Mouse (Mus musculus) skeletal muscle tissue, adult 2 months (tissue): Measurements from ENCODE around the gene Kif16b.

ENCODE experiments used
- DNase-seq: peaks from one replicate; pipeline ENCODE4 v3.0.0-alpha.2; 2012; ENCODE audit warnings: low read depth, low spot score

The Kif16b gene

GRCm38 (mm10) chr2:142735691-142736090 lies 165.6 kb downstream of the Kif16b start:
- no peak for DNase-seq

GRCm38 (mm10) chr2:142734046-142734445 lies 167.3 kb downstream of the Kif16b start:
- DNase-seq = no peak

GRCm38 (mm10) chr2:142732370-142732769 lies 169.0 kb downstream of the Kif16b start:
- DNase-seq = no peak

GRCm38 (mm10) chr2:142731778-142732092 lies 169.6 kb downstream of the Kif16b start:
- peak; percentile 81 for DNase-seq

- no peak for DNase-seq
These were observed 170.1 kb downstream of the Kif16b start for GRCm38 (mm10) chr2:142731016-142731777.

- no peak for DNase-seq
These were observed 176.9 kb downstream of the Kif16b start for GRCm38 (mm10) chr2:142724215-142725001.

- no peak for DNase-seq
These were observed 181.2 kb downstream of the Kif16b start for GRCm38 (mm10) chr2:142720174-142720573.

- no peak for DNase-seq
These were observed 182.3 kb downstream of the Kif16b start for GRCm38 (mm10) chr2:142718998-142719397.

- DNase-seq = no peak
These were observed 183.7 kb downstream of the Kif16b start for GRCm38 (mm10) chr2:142717591-142717990.

- no peak for DNase-seq
These were observed 185.4 kb downstream of the Kif16b start for GRCm38 (mm10) chr2:142715912-142716260.

GRCm38 (mm10) chr2:142715186-142715911 lies 186.0 kb downstream of the Kif16b start:
- DNase-seq = no peak

GRCm38 (mm10) chr2:142712727-142713126 lies 188.6 kb downstream of the Kif16b start:
- DNase-seq = no peak

- DNase-seq = no peak
These were observed 192.0 kb downstream of the Kif16b start for GRCm38 (mm10) chr2:142709326-142709725.

GRCm38 (mm10) chr2:142700689-142701088 lies 200.6 kb downstream of the Kif16b start:
- DNase-seq = peak; percentile 11

- DNase-seq = peak; percentile 49
These were observed 202.7 kb downstream of the Kif16b start for GRCm38 (mm10) chr2:142698650-142699049.

- DNase-seq = no peak
These were observed 206.4 kb downstream of the Kif16b start for GRCm38 (mm10) chr2:142694936-142695331.

- no peak for DNase-seq
These were observed 207.1 kb downstream of the Kif16b start for GRCm38 (mm10) chr2:142694019-142694935.

- DNase-seq = no peak
These were observed 207.9 kb downstream of the Kif16b start for GRCm38 (mm10) chr2:142693461-142693860.

- no peak for DNase-seq
These were observed 211.8 kb downstream of the Kif16b start for GRCm38 (mm10) chr2:142689496-142689895.

- no peak for DNase-seq
These were observed 213.3 kb downstream of the Kif16b start for GRCm38 (mm10) chr2:142687936-142688514.
